Mouse (Mus musculus): ENCODE measurements around the gene Rac3. TPM values are rescaled to one million over a fixed set of nuclear protein-coding genes. Genes with fewer than 3 reads are reported as not detected.

Gene Rac3
- total RNA-seq, 1 experiment, result 20.1 TPM

DNA sequence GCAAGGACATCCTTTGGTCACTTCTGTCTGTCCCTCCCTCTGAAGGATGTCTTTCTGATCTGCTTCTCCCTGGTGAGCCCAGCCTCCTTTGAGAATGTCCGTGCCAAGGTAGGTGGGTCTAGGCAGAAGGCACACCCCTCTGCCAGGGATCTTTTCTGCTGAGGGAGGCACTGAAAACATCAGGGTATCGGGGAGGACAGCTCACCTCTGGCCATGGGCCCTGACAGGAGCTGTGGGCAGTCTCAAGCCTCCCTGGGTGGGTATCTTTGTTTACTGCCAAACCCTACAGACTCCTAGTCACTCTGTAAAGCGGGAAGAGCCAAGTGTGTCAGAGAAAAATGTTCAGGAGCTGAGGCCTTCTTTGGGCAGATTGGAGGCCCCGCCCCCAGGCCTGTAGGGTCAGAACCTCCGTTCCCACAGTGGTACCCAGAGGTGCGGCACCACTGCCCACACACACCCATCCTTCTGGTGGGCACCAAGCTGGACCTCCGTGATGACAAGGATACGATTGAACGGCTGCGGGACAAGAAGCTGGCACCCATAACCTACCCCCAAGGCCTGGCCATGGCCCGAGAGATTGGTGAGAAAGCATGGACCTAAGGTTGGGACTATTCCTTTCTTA, 1.6 kb downstream of the Rac3 start:
- Histone ChIP-seq H3K9ac (ENCODE audit: insufficient read depth, low read depth, low read length, poor library complexity, severe bottlenecking) (no peak overlapping the region), H3K27ac (ENCODE audit: insufficient read depth, low read depth, low read length, poor library complexity, severe bottlenecking) (no peak overlapping the region), H3K36me3 (ENCODE audit: control insufficient read depth, insufficient read depth, low read length, poor library complexity, severe bottlenecking) (peaks cover 22% of the 10 kb centered on the region), H3K9me3 (ENCODE audit: control insufficient read depth, insufficient read depth, low read depth, low read length) (no peaks in the 10 kb centered on the region), H3K4me1 (ENCODE audit: control insufficient read depth in 2 of 2, insufficient read depth in 2 of 2, low read length in 2 of 2, poor library complexity in 1 of 2) (peaks cover 0 to 6% of the 10 kb centered on the region in 2 experiments; a peak in 2 of 4 replicates), H3K4me3 (ENCODE audit: insufficient read depth in 1 of 2, low read depth in 1 of 2, low read length in 2 of 2, poor library complexity in 1 of 2, severe bottlenecking in 1 of 2) (no peak overlapping the region)
- in situ Hi-C loops (cut with MboI; ENCODE audit: low sequenced_read_pairs in 2 of 2, unreplicated experiment in 2 of 2), result no loop called here
- no peak for TF ChIP-seq MAFK (IDR thresholded peaks at IDR 0.05; ENCODE audit: insufficient read depth, low read depth, low read length)
- TF ChIP-seq ZC3H11A (IDR thresholded peaks at IDR 0.05; ENCODE audit: borderline replicate concordance, low read depth, low read length), result no peak
- DNase-seq (ENCODE audit: low read depth, low spot score), result no peak

DNA sequence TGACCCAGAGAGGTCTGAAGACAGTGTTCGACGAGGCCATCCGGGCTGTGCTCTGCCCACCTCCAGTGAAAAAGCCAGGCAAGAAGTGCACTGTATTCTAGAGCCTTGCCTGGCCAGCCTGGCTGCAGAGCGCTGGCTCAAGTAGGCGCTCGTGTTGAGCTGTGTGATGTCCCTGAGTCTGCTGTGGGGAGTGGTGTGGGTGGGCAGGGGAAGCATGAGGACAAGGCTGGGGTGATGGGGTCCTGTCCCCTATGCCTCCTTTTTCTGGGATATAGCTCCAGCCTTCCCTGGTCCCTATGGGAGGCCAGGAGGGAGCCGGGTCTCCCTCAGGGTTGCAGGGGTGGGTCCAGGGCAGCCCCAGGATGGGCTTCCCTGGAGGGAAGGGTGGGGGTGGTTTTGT, 2.2 kb downstream of the Rac3 start:
- Histone ChIP-seq H3K4me3 (ENCODE audit: insufficient read depth in 1 of 2, low read depth in 1 of 2, low read length in 2 of 2, poor library complexity in 1 of 2, severe bottlenecking in 1 of 2) (no peak overlapping the region), H3K4me1 (ENCODE audit: control insufficient read depth in 2 of 2, insufficient read depth in 2 of 2, low read length in 2 of 2, poor library complexity in 1 of 2) (peaks cover 0 to 7% of the 10 kb centered on the region in 2 experiments; a peak in 2 of 4 replicates), H3K36me3 (ENCODE audit: control insufficient read depth, insufficient read depth, low read length, poor library complexity, severe bottlenecking) (peaks cover 18% of the 10 kb centered on the region), H3K27ac (ENCODE audit: insufficient read depth, low read depth, low read length, poor library complexity, severe bottlenecking) (peak overlapping the region; percentile 10; the same call in 1 of the 2 replicates), H3K9me3 (ENCODE audit: control insufficient read depth, insufficient read depth, low read depth, low read length) (no peaks in the 10 kb centered on the region), H3K9ac (ENCODE audit: insufficient read depth, low read depth, low read length, poor library complexity, severe bottlenecking) (no peak overlapping the region)
- in situ Hi-C loops (cut with MboI; ENCODE audit: low sequenced_read_pairs in 2 of 2, unreplicated experiment in 2 of 2), result no loop called here
- TF ChIP-seq MAFK (IDR thresholded peaks at IDR 0.05; ENCODE audit: insufficient read depth, low read depth, low read length) (no peak), CHD2 (IDR thresholded peaks at IDR 0.05; ENCODE audit: low read depth, low read length) (no peak), ZNF384 (IDR thresholded peaks at IDR 0.05; ENCODE audit: low read depth, low read length) (no peak), ZC3H11A (IDR thresholded peaks at IDR 0.05; ENCODE audit: borderline replicate concordance, low read depth, low read length) (no peak), HCFC1 (IDR thresholded peaks at IDR 0.05; ENCODE audit: borderline replicate concordance, insufficient read depth, low read length) (no peak)
- DNase-seq (ENCODE audit: low read depth, low spot score), result no peak

DNA sequence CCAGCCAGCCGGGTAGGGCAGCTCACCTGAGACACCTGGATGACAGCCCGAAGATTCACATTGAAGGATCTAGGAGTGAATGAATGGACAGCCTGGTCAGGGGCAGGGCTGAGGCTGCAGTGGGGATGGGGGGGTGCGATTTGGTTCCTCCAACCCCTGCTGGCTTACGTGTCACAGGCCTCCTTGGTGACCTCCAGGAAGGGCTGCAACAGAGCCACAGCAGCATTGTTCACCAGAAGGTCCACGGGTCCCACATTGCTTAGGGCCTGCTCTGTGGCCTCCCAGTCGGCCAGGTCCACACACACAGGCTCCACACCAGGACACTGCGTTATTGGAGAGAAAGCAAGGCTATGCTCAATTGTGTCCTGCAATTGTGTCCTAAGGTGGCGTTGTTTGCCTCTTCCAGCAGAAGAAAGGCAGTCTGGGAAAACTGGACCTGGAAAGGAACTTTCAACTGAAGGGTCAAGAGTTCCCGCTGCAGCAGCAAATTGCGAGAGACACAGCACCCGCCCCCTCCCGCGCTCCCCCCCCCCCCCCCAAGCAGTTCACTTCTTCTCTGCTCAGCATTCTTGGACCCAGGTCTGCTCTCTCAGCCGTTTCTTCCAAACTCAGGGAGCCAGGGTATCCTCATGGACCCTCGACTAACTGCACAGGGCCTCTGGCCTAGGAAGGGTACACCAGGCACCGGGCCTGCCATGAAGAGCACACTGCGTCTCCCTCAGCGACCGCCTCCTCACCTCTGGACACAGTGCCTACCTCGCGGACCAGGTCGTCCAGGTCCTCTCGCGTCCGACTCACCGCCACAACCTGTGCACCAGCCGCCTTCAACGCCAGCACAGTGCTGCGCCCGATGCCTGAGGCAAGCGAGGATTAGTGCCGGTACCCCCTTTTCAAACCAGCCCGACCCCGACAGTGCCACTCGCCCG, 5.2 kb downstream of the Rac3 start:
- H3K27ac ChIP-seq (ENCODE audit: insufficient read depth, low read depth, low read length, poor library complexity, severe bottlenecking), result no peak overlapping the region
- in situ Hi-C loops (cut with MboI; ENCODE audit: low sequenced_read_pairs in 2 of 2, unreplicated experiment in 2 of 2), result loop anchor here in 1 of 2 experiments (5.0 kb wide), 1 partner anchor 51 kb away; no protein-coding TSS in a partner anchor

DNA sequence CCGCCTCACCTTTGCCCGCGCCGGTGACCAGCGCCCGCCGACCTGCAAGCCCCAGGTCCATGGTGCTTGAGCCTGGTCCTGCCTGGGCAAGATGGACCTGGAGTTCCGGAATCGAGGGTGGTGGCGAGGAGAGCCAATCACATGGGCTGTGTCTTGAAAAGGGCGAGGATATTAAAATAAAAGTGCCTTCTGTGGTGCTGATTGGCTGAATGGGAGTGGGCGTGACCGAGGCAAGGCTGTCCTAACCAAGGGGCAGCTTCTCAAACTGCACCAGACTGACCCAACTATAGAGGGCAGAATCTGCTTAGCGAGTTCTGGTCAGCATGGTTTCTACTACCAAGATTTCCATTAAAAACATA, 5.9 kb downstream of the Rac3 start, which contains the start of gene Dcxr:
TSS of gene Dcxr (minus strand) at position 113 of the 359 bp plus-strand sequence.
- TF ChIP-seq CHD2 (IDR thresholded peaks at IDR 0.05; ENCODE audit: low read depth, low read length), result no peak
- no peak for TF ChIP-seq ZC3H11A (IDR thresholded peaks at IDR 0.05; ENCODE audit: borderline replicate concordance, low read depth, low read length)
- TF ChIP-seq HCFC1 (IDR thresholded peaks at IDR 0.05; ENCODE audit: borderline replicate concordance, insufficient read depth, low read length), result no peak
- no peak for TF ChIP-seq ZNF384 (IDR thresholded peaks at IDR 0.05; ENCODE audit: low read depth, low read length)
- TF ChIP-seq MAFK (IDR thresholded peaks at IDR 0.05; ENCODE audit: insufficient read depth, low read depth, low read length), result no peak
- no peaks in the 10 kb centered on the region for H3K9me3 ChIP-seq (ENCODE audit: control insufficient read depth, insufficient read depth, low read depth, low read length)
- no peak for DNase-seq (ENCODE audit: low read depth, low spot score)
- H3K9ac ChIP-seq (ENCODE audit: insufficient read depth, low read depth, low read length, poor library complexity, severe bottlenecking), result peak within 1 kb of the TSS; percentile 77
- H3K4me3 ChIP-seq (ENCODE audit: insufficient read depth in 1 of 2, low read depth in 1 of 2, low read length in 2 of 2, poor library complexity in 1 of 2, severe bottlenecking in 1 of 2), result peak within 1 kb of the TSS; percentile 89 to 93
- H3K4me1 ChIP-seq (ENCODE audit: control insufficient read depth in 2 of 2, insufficient read depth in 2 of 2, low read length in 2 of 2, poor library complexity in 1 of 2), result peaks cover 3 to 11% of the 10 kb centered on the region in 2 experiments; a peak in 1 of 4 replicates
- peaks cover 12% of the 10 kb centered on the region for H3K36me3 ChIP-seq (ENCODE audit: control insufficient read depth, insufficient read depth, low read length, poor library complexity, severe bottlenecking)
- in situ Hi-C loops (cut with MboI; ENCODE audit: low sequenced_read_pairs in 2 of 2, unreplicated experiment in 2 of 2), result loop anchor here in 1 of 2 experiments (5.0 kb wide), 1 partner anchor 50 kb away; no protein-coding TSS in a partner anchor
- H3K27ac ChIP-seq (ENCODE audit: insufficient read depth, low read depth, low read length, poor library complexity, severe bottlenecking), result no peak within 1 kb of the TSS

More for the DNA sequence above, 5.2 kb downstream of the Rac3 start:
- H3K4me3 ChIP-seq (ENCODE audit: insufficient read depth in 1 of 2, low read depth in 1 of 2, low read length in 2 of 2, poor library complexity in 1 of 2, severe bottlenecking in 1 of 2), result peak overlapping the region; percentile 89 to 93
- TF ChIP-seq CHD2 (IDR thresholded peaks at IDR 0.05; ENCODE audit: low read depth, low read length), result no peak
- no peak for TF ChIP-seq ZNF384 (IDR thresholded peaks at IDR 0.05; ENCODE audit: low read depth, low read length)
- no peak for TF ChIP-seq HCFC1 (IDR thresholded peaks at IDR 0.05; ENCODE audit: borderline replicate concordance, insufficient read depth, low read length)
- H3K4me1 ChIP-seq (ENCODE audit: control insufficient read depth in 2 of 2, insufficient read depth in 2 of 2, low read length in 2 of 2, poor library complexity in 1 of 2), result peaks cover 3 to 12% of the 10 kb centered on the region in 2 experiments; a peak in 1 of 4 replicates
- H3K9me3 ChIP-seq (ENCODE audit: control insufficient read depth, insufficient read depth, low read depth, low read length), result no peaks in the 10 kb centered on the region
- DNase-seq (ENCODE audit: low read depth, low spot score), result no peak
- H3K36me3 ChIP-seq (ENCODE audit: control insufficient read depth, insufficient read depth, low read length, poor library complexity, severe bottlenecking), result peaks cover 12% of the 10 kb centered on the region
- peak overlapping the region; percentile 77 for H3K9ac ChIP-seq (ENCODE audit: insufficient read depth, low read depth, low read length, poor library complexity, severe bottlenecking)

Data from ES-E14 (cell line).